Mouse (Mus musculus): ENCODE measurements around the gene Wnk1. TPM values are rescaled to one million over a fixed set of nuclear protein-coding genes. Genes with fewer than 3 reads are reported as not detected.
A peak's percentile ranks its signal among the peaks of the same experiment; 100 is the strongest.

Gene Wnk1
- polyA plus RNA-seq, 1 experiment from 2014 or later = 31.2 TPM

GRCm38 (mm10) chr6:120037636-120038365 is 671 bp downstream of the Wnk1 start:
- Histone ChIP-seq H3K4me2 (replicated peaks; ENCODE audit: low read depth) (peak overlapping the region; percentile 93), H3K27me3 (ENCODE audit: control insufficient read depth, insufficient read depth, low read length) (no peaks in the 10 kb centered on the region), H3K4me3 (ENCODE audit: low read depth, low read length) (peak overlapping the region; percentile 85), H3K9me3 (ENCODE audit: control insufficient read depth, low read length) (no peaks in the 10 kb centered on the region), H3K4me1 (replicated peaks; ENCODE audit: control insufficient read depth, insufficient read depth) (peaks cover 5% of the 10 kb centered on the region; the same call in 1 of the 2 replicates), H3K36me3 (ENCODE audit: control insufficient read depth, insufficient read depth, low read length) (no peaks in the 10 kb centered on the region), H3K9ac (ENCODE audit: low read length) (peak overlapping the region; percentile 87), H3K27ac (replicated peaks) (peak overlapping the region; percentile 99)
- no peak for TF ChIP-seq EP300 (optimal IDR thresholded peaks at IDR 0.05)
- no peak for TF ChIP-seq CTCF (IDR thresholded peaks at IDR 0.05; ENCODE audit: low read depth)
- ATAC-seq (ENCODE audit: low FRiP score, low TSS enrichment) (peak; percentile 83), DNase-seq (ENCODE audit: low spot score) (peak; percentile 86)
- under 1% methylated on average over 63 of the region's 85 CpGs for WGBS

DNA sequence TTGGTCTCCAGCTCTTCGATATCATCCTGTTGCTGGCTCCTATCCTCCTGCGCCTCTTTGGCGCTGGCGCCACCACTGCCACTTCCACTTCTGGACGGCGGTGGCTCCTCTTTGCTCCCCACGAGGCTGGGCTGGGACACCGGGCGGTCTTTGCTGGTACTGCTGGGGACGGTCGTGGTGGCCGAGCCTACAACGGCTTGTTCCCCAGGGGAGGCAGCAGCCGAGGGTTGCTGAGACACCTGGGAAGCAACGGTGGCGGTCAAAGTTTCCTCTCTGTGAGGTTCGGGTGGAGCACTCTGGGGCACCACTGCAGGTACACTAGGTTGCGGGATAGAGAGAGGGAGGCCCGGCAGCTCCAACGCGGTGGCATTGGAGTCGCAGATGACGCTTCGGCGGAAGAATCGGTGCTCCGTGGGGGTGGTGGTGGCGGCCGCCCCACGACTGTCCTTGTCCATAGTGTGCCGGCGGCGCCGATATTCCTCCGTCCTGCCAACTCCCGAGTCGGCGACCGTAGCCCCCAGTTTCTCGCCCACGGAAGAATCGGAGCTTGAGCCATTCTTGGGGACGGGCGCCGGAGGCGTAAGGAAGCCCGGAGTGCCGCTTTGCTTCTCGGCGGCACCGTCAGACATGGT is 1.4 kb downstream of the Wnk1 start:
- TF ChIP-seq CTCF (IDR thresholded peaks at IDR 0.05; ENCODE audit: low read depth) (peak; percentile 72), EP300 (optimal IDR thresholded peaks at IDR 0.05) (no peak)
- H3K4me1 ChIP-seq (replicated peaks; ENCODE audit: control insufficient read depth, insufficient read depth) = peaks cover 5% of the 10 kb centered on the region; the same call in 1 of the 2 replicates
- peak; percentile 62 for ATAC-seq (ENCODE audit: low FRiP score, low TSS enrichment)
- no peaks in the 10 kb centered on the region for H3K27me3 ChIP-seq (ENCODE audit: control insufficient read depth, insufficient read depth, low read length)
- peak overlapping the region; percentile 85 for H3K4me3 ChIP-seq (ENCODE audit: low read depth, low read length)
- peak overlapping the region; percentile 93 for H3K4me2 ChIP-seq (replicated peaks; ENCODE audit: low read depth)
- under 1% methylated on average over 51 of the region's 51 CpGs for WGBS
- H3K9ac ChIP-seq (ENCODE audit: low read length) = peak overlapping the region; percentile 87
- DNase-seq (ENCODE audit: low spot score) = peak; percentile 87
- H3K27ac ChIP-seq (replicated peaks) = peak overlapping the region; percentile 99
- H3K36me3 ChIP-seq (ENCODE audit: control insufficient read depth, insufficient read depth, low read length) = no peaks in the 10 kb centered on the region
- no peaks in the 10 kb centered on the region for H3K9me3 ChIP-seq (ENCODE audit: control insufficient read depth, low read length)

GRCm38 (mm10) chr6:120024577-120024976 is 13.9 kb downstream of the Wnk1 start:
- Histone ChIP-seq H3K9me3 (ENCODE audit: control insufficient read depth, low read length) (no peaks in the 10 kb centered on the region), H3K36me3 (ENCODE audit: control insufficient read depth, insufficient read depth, low read length) (no peaks in the 10 kb centered on the region), H3K9ac (ENCODE audit: low read length) (no peak overlapping the region), H3K27ac (replicated peaks) (no peak overlapping the region), H3K27me3 (ENCODE audit: control insufficient read depth, insufficient read depth, low read length) (no peaks in the 10 kb centered on the region), H3K4me1 (replicated peaks; ENCODE audit: control insufficient read depth, insufficient read depth) (no peaks in the 10 kb centered on the region), H3K4me3 (ENCODE audit: low read depth, low read length) (no peak overlapping the region), H3K4me2 (replicated peaks; ENCODE audit: low read depth) (no peak overlapping the region)
- DNase-seq (ENCODE audit: low spot score) (no peak), ATAC-seq (ENCODE audit: low FRiP score, low TSS enrichment) (no peak)
- TF ChIP-seq CTCF (IDR thresholded peaks at IDR 0.05; ENCODE audit: low read depth) (no peak), EP300 (optimal IDR thresholded peaks at IDR 0.05) (no peak)

GRCm38 (mm10) chr6:120023746-120024145 is 14.7 kb downstream of the Wnk1 start:
- H3K4me3 ChIP-seq (ENCODE audit: low read depth, low read length) = no peak overlapping the region
- no peaks in the 10 kb centered on the region for H3K4me1 ChIP-seq (replicated peaks; ENCODE audit: control insufficient read depth, insufficient read depth)
- ATAC-seq (ENCODE audit: low FRiP score, low TSS enrichment) (no peak), DNase-seq (ENCODE audit: low spot score) (no peak)
- H3K36me3 ChIP-seq (ENCODE audit: control insufficient read depth, insufficient read depth, low read length) = no peaks in the 10 kb centered on the region
- H3K9ac ChIP-seq (ENCODE audit: low read length) = no peak overlapping the region
- no peak overlapping the region for H3K4me2 ChIP-seq (replicated peaks; ENCODE audit: low read depth)
- H3K27me3 ChIP-seq (ENCODE audit: control insufficient read depth, insufficient read depth, low read length) = no peaks in the 10 kb centered on the region
- H3K9me3 ChIP-seq (ENCODE audit: control insufficient read depth, low read length) = no peaks in the 10 kb centered on the region
- H3K27ac ChIP-seq (replicated peaks) = no peak overlapping the region
- WGBS = 73% methylated on average over 1 of the region's 1 CpGs
- no peak for TF ChIP-seq CTCF (IDR thresholded peaks at IDR 0.05; ENCODE audit: low read depth)
- no peak for TF ChIP-seq EP300 (optimal IDR thresholded peaks at IDR 0.05)

DNA sequence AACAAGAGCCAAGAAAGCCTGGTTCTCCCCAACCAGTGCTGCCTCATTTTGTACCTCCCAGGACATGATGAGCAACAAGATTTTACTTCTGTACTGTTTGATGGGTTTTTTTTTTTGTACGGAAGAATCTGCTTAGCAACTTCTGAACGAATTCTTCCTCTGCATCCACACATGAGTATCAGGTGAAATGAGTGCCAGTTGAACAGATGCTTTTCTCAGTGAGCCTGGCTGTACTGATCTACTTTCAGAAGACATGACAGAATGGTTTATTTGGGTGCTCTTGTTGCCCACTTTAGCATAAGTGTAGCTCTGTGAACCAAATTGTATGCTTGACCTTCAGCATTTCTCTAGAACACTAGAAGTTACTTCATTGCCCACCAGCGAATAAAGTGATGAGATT is 16.4 kb downstream of the Wnk1 start:
- WGBS = 86% methylated on average over 3 of the region's 3 CpGs
- H3K4me3 ChIP-seq (ENCODE audit: low read depth, low read length) = no peak overlapping the region
- TF ChIP-seq CTCF (IDR thresholded peaks at IDR 0.05; ENCODE audit: low read depth) (no peak), EP300 (optimal IDR thresholded peaks at IDR 0.05) (no peak)
- no peaks in the 10 kb centered on the region for H3K9me3 ChIP-seq (ENCODE audit: control insufficient read depth, low read length)
- no peak overlapping the region for H3K27ac ChIP-seq (replicated peaks)
- no peaks in the 10 kb centered on the region for H3K36me3 ChIP-seq (ENCODE audit: control insufficient read depth, insufficient read depth, low read length)
- ATAC-seq (ENCODE audit: low FRiP score, low TSS enrichment) (no peak), DNase-seq (ENCODE audit: low spot score) (no peak)
- H3K9ac ChIP-seq (ENCODE audit: low read length) = no peak overlapping the region
- H3K4me1 ChIP-seq (replicated peaks; ENCODE audit: control insufficient read depth, insufficient read depth) = no peaks in the 10 kb centered on the region
- H3K4me2 ChIP-seq (replicated peaks; ENCODE audit: low read depth) = no peak overlapping the region
- no peaks in the 10 kb centered on the region for H3K27me3 ChIP-seq (ENCODE audit: control insufficient read depth, insufficient read depth, low read length)

DNA sequence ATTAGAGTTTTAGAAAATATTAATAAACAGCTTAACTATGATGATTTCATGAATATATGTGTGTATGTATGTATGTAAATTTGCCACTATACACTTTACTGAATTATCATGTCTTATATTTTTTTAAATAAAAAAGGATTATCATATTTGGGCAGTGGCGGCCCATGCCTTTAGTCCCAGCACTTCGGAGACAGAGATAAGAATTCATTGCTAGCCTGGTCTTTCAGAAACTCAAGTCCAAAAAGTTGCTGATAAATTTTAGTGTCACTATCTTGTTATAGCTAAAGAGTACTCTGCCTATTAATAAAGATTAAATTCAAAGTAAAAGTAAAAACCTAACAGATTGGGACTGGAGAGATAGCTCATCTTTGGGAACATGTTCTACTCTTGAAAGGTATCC is 18.8 kb downstream of the Wnk1 start:
- TF ChIP-seq CTCF (IDR thresholded peaks at IDR 0.05; ENCODE audit: low read depth) = no peak
- TF ChIP-seq EP300 (optimal IDR thresholded peaks at IDR 0.05) = no peak

More for the DNA sequence above, 18.8 kb downstream of the Wnk1 start:
- Histone ChIP-seq H3K4me2 (replicated peaks; ENCODE audit: low read depth) (no peak overlapping the region), H3K9ac (ENCODE audit: low read length) (no peak overlapping the region), H3K27ac (replicated peaks) (no peak overlapping the region), H3K9me3 (ENCODE audit: control insufficient read depth, low read length) (no peaks in the 10 kb centered on the region), H3K27me3 (ENCODE audit: control insufficient read depth, insufficient read depth, low read length) (no peaks in the 10 kb centered on the region), H3K36me3 (ENCODE audit: control insufficient read depth, insufficient read depth, low read length) (no peaks in the 10 kb centered on the region), H3K4me1 (replicated peaks; ENCODE audit: control insufficient read depth, insufficient read depth) (no peaks in the 10 kb centered on the region), H3K4me3 (ENCODE audit: low read depth, low read length) (no peak overlapping the region)
- DNase-seq (ENCODE audit: low spot score) (no peak), ATAC-seq (ENCODE audit: low FRiP score, low TSS enrichment) (no peak)
- 88% methylated on average over 2 of the region's 2 CpGs for WGBS

Data from stomach, postnatal 0 days (tissue).